ENCODE assay signal across 16 mouse cellular contexts in the genomic region with DNA sequence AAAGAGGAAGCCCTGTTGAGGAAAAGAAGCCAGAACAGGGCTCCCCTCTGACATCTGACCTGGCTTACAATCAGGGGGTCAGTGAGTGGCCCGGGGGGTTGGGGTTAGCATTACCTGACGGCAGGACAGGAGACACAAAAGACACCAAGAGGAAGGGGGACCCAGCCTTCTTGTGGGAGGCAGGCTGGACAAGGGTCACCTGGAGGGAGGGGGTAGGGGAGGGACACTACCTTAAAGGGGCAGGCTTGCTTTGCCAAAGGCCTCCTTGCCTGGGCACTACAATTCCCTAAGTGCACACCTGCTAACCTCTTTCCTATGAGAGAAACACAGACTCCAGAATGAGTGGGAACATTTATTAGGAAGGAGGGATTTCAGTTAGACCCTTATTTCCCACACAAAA. TPM values are rescaled to one million over a fixed set of nuclear protein-coding genes. Genes with fewer than 3 reads are reported as not detected.
DNase-seq lines count a peak whose midpoint lies in the region; ATAC-seq and TF ChIP-seq lines count a peak whose summit lies in the region.
"Had no signal": no experiment of that assay in that cellular context is flagged by ENCODE, and none has a peak within 500 bp of the region (broad histone marks: within the 10 kb centered on the region; RNA-seq: fewer than 3 reads in every experiment).

A gene (minus strand): TSS at position 174 of the 400 bp plus-strand sequence.

- no peak for ATAC-seq in hindbrain, embryonic 12.5 days (ENCODE audit: low FRiP score)
- no peak for ATAC-seq in hindbrain, postnatal 0 days
- ATAC-seq in embryonic facial prominence, embryonic 14.5 days (ENCODE audit: low read depth) = no peak
- no peak for ATAC-seq in kidney, embryonic 16.5 days (ENCODE audit: low FRiP score, low TSS enrichment)
- peak; percentile 37; the same call in 1 of the 2 replicates for ATAC-seq in liver, embryonic 15.5 days (ENCODE audit: insufficient read depth)
- ATAC-seq in forebrain, postnatal 0 days = no peak

- H3K4me3 ChIP-seq in hindbrain, embryonic 12.5 days = no peak within 1 kb of the TSS
- no peak within 1 kb of the TSS for H3K4me3 ChIP-seq in hindbrain, postnatal 0 days (ENCODE audit: low read length)
- H3K4me3 ChIP-seq in embryonic facial prominence, embryonic 14.5 days (ENCODE audit: low read depth, low read length) = no peak within 1 kb of the TSS
- peak within 1 kb of the TSS; percentile 25 for H3K4me3 ChIP-seq in kidney, embryonic 16.5 days (ENCODE audit: low read length)
- H3K4me3 ChIP-seq in liver, embryonic 15.5 days (replicated peaks) = peak within 1 kb of the TSS; percentile 34
- no peak within 1 kb of the TSS for H3K4me3 ChIP-seq in forebrain, postnatal 0 days (ENCODE audit: low read depth, low read length)
- H3K4me3 ChIP-seq: forebrain, embryonic 12.5 days; heart, embryonic 15.5 days had no signal

- 15% methylated on average over 2 of the region's 2 CpGs for WGBS in hindbrain, embryonic 12.5 days
- 17% methylated on average over 2 of the region's 2 CpGs for WGBS in hindbrain, postnatal 0 days
- 25% methylated on average over 2 of the region's 2 CpGs for WGBS in embryonic facial prominence, embryonic 14.5 days
- 7% methylated on average over 2 of the region's 2 CpGs for WGBS in kidney, embryonic 16.5 days
- 50% methylated on average over 2 of the region's 2 CpGs for WGBS in liver, embryonic 15.5 days (ENCODE audit: insufficient replicate concordance)
- WGBS in forebrain, postnatal 0 days = 15% methylated on average over 2 of the region's 2 CpGs

- H3K27me3 ChIP-seq in hindbrain, embryonic 12.5 days = no peaks in the 10 kb centered on the region
- no peaks in the 10 kb centered on the region for H3K27me3 ChIP-seq in hindbrain, postnatal 0 days (ENCODE audit: insufficient read depth, low read length)
- H3K27me3 ChIP-seq in embryonic facial prominence, embryonic 14.5 days (replicated peaks; ENCODE audit: control insufficient read depth, insufficient read depth, low read length) = no peaks in the 10 kb centered on the region
- H3K27me3 ChIP-seq in kidney, embryonic 16.5 days (ENCODE audit: insufficient read depth, low read length) = no peaks in the 10 kb centered on the region
- no peaks in the 10 kb centered on the region for H3K27me3 ChIP-seq in liver, embryonic 15.5 days
- H3K27me3 ChIP-seq in forebrain, postnatal 0 days (ENCODE audit: insufficient read depth, low read length) = no peaks in the 10 kb centered on the region
- H3K27me3 ChIP-seq: forebrain, embryonic 12.5 days; heart, embryonic 15.5 days had no signal

- H3K4me2 ChIP-seq in hindbrain, embryonic 12.5 days (replicated peaks) = no peak within 1 kb of the TSS
- no peak within 1 kb of the TSS for H3K4me2 ChIP-seq in hindbrain, postnatal 0 days (ENCODE audit: low read depth, low read length)
- no peak within 1 kb of the TSS for H3K4me2 ChIP-seq in embryonic facial prominence, embryonic 14.5 days (ENCODE audit: low read depth, low read length)
- H3K4me2 ChIP-seq in kidney, embryonic 16.5 days (replicated peaks; ENCODE audit: low read depth, low read length) = peak within 1 kb of the TSS; percentile 31
- peak within 1 kb of the TSS; percentile 47 for H3K4me2 ChIP-seq in liver, embryonic 15.5 days
- H3K4me2 ChIP-seq in forebrain, postnatal 0 days (ENCODE audit: low read depth) = no peak within 1 kb of the TSS
- H3K4me2 ChIP-seq: forebrain, embryonic 12.5 days; heart, embryonic 15.5 days had no signal

- no peak within 1 kb of the TSS for H3K27ac ChIP-seq in hindbrain, embryonic 12.5 days
- H3K27ac ChIP-seq in hindbrain, postnatal 0 days = no peak within 1 kb of the TSS
- no peak within 1 kb of the TSS for H3K27ac ChIP-seq in embryonic facial prominence, embryonic 14.5 days (replicated peaks; ENCODE audit: low read depth, low read length)
- peak within 1 kb of the TSS; percentile 59 for H3K27ac ChIP-seq in kidney, embryonic 16.5 days (ENCODE audit: low read length)
- H3K27ac ChIP-seq in liver, embryonic 15.5 days (replicated peaks) = no peak within 1 kb of the TSS
- H3K27ac ChIP-seq in forebrain, postnatal 0 days (ENCODE audit: low read depth, low read length) = no peak within 1 kb of the TSS
- H3K27ac ChIP-seq: forebrain, embryonic 12.5 days; heart, embryonic 15.5 days had no signal

- TF ChIP-seq CTCF in hindbrain, postnatal 0 days (IDR thresholded peaks at IDR 0.05; ENCODE audit: low read depth) = no peak
- TF ChIP-seq CTCF in forebrain, postnatal 0 days (IDR thresholded peaks at IDR 0.05; ENCODE audit: low read depth) = no peak

- H3K9ac ChIP-seq in hindbrain, embryonic 12.5 days = 0 out of 2 replicates have a peak within 1 kb of the TSS, but pooled peaks have one; percentile 8
- H3K9ac ChIP-seq in hindbrain, postnatal 0 days (replicated peaks; ENCODE audit: low read length) = no peak within 1 kb of the TSS
- H3K9ac ChIP-seq in embryonic facial prominence, embryonic 14.5 days (ENCODE audit: low read depth, low read length) = 0 out of 2 replicates have a peak within 1 kb of the TSS, but pooled peaks have one; percentile 14
- peak within 1 kb of the TSS; percentile 25 for H3K9ac ChIP-seq in kidney, embryonic 16.5 days (replicated peaks; ENCODE audit: low read length)
- no peak within 1 kb of the TSS for H3K9ac ChIP-seq in liver, embryonic 15.5 days
- H3K9ac ChIP-seq in forebrain, postnatal 0 days = no peak within 1 kb of the TSS
- H3K9ac ChIP-seq: forebrain, embryonic 12.5 days; heart, embryonic 15.5 days had no signal

- peaks cover 16% of the 10 kb centered on the region; the same call in 1 of the 2 replicates for H3K4me1 ChIP-seq in hindbrain, embryonic 12.5 days
- H3K4me1 ChIP-seq in hindbrain, postnatal 0 days (ENCODE audit: insufficient read depth, low read length) = no peaks in the 10 kb centered on the region
- no peaks in the 10 kb centered on the region for H3K4me1 ChIP-seq in embryonic facial prominence, embryonic 14.5 days (ENCODE audit: control insufficient read depth, insufficient read depth, low read length)
- H3K4me1 ChIP-seq in kidney, embryonic 16.5 days (ENCODE audit: insufficient read depth, low read length) = peaks cover 10% of the 10 kb centered on the region
- peaks cover 17% of the 10 kb centered on the region for H3K4me1 ChIP-seq in liver, embryonic 15.5 days (replicated peaks)
- no peaks in the 10 kb centered on the region for H3K4me1 ChIP-seq in forebrain, postnatal 0 days (ENCODE audit: insufficient read depth)
- H3K4me1 ChIP-seq: heart, embryonic 15.5 days had no signal

- no peak for DNase-seq in hindbrain, postnatal 0 days (ENCODE audit: low spot score)
- DNase-seq in embryonic facial prominence, embryonic 14.5 days (ENCODE audit: low spot score) = no peak
- no peak for DNase-seq in adrenal gland, adult 18-20 months (ENCODE audit: low spot score in 2 of 2)
- DNase-seq in forebrain, postnatal 0 days = no peak
- DNase-seq in Muller cell, postnatal 12 days (ENCODE audit: inconsistent ontology term) = no peak
- DNase-seq: adrenal gland, adult 2 months; embryo, embryonic 11 days; gastrocnemius, postnatal 25 days; lung, adult 18-20 months; thymus, postnatal 25 days had no signal

- no peaks in the 10 kb centered on the region for H3K9me3 ChIP-seq in hindbrain, embryonic 12.5 days (replicated peaks)
- H3K9me3 ChIP-seq in hindbrain, postnatal 0 days (ENCODE audit: low read length) = no peaks in the 10 kb centered on the region
- H3K9me3 ChIP-seq in embryonic facial prominence, embryonic 14.5 days (ENCODE audit: control insufficient read depth, low read length) = no peaks in the 10 kb centered on the region
- no peaks in the 10 kb centered on the region for H3K9me3 ChIP-seq in kidney, embryonic 16.5 days (ENCODE audit: low read length)
- no peaks in the 10 kb centered on the region for H3K9me3 ChIP-seq in liver, embryonic 15.5 days (replicated peaks)
- no peaks in the 10 kb centered on the region for H3K9me3 ChIP-seq in forebrain, postnatal 0 days (ENCODE audit: low read length)
- H3K9me3 ChIP-seq: forebrain, embryonic 12.5 days; heart, embryonic 15.5 days had no signal

- peaks cover 21% of the 10 kb centered on the region for H3K36me3 ChIP-seq in hindbrain, embryonic 12.5 days
- H3K36me3 ChIP-seq in hindbrain, postnatal 0 days (ENCODE audit: insufficient read depth, low read length) = peaks cover 3% of the 10 kb centered on the region; the same call in 1 of the 2 replicates
- H3K36me3 ChIP-seq in embryonic facial prominence, embryonic 14.5 days (ENCODE audit: control insufficient read depth, insufficient read depth, low read length) = peaks cover 17% of the 10 kb centered on the region
- H3K36me3 ChIP-seq in kidney, embryonic 16.5 days (ENCODE audit: insufficient read depth, low read length) = peaks cover 12% of the 10 kb centered on the region; the same call in 1 of the 2 replicates
- H3K36me3 ChIP-seq in liver, embryonic 15.5 days (replicated peaks) = peaks cover 7% of the 10 kb centered on the region; the same call in 1 of the 2 replicates
- peaks cover 8% of the 10 kb centered on the region for H3K36me3 ChIP-seq in forebrain, postnatal 0 days (ENCODE audit: insufficient read depth)
- H3K36me3 ChIP-seq: heart, embryonic 15.5 days had no signal

RNA-seq across cellular contexts. Expression of the gene that starts here (rescaled TPM):
- polyA plus RNA-seq in hindbrain, embryonic 12.5 days (2016; fragmentation: Nextera tagmentation; extraction: Ambion mirVana) = 0.43 TPM in 1 of 2 replicates, not detected in the other
- 0.58 and 2.3 TPM in 2 replicates for total RNA-seq in hindbrain, postnatal 0 days (2014; rRNA removed)
- 0.55 and 0.66 TPM in 2 replicates for polyA plus RNA-seq in hindbrain, postnatal 0 days (2015; fragmentation: Nextera tagmentation; extraction: Ambion mirVana)
- polyA plus RNA-seq in embryonic facial prominence, embryonic 14.5 days (2014; fragmentation: Nextera tagmentation; extraction: Ambion mirVana) = 0.11 and 0.13 TPM in 2 replicates
- polyA plus RNA-seq in kidney, embryonic 16.5 days (2015; fragmentation: Nextera tagmentation; extraction: Ambion mirVana) = 69.0 and 75.1 TPM in 2 replicates
- 69.9 and 90.8 TPM in 2 replicates for polyA plus RNA-seq in liver, embryonic 15.5 days (2015; fragmentation: Nextera tagmentation; extraction: Ambion mirVana)
- total RNA-seq in adrenal gland, adult 18-20 months (2021) = under 1 TPM in 1 of 2 experiments, not detected in 1; 0.16 TPM
- 0.24 and 0.69 TPM in 2 replicates for total RNA-seq in forebrain, postnatal 0 days (2014; rRNA removed)
- polyA plus RNA-seq in forebrain, postnatal 0 days (2015; fragmentation: Nextera tagmentation; extraction: Ambion mirVana) = 0.10 and 0.42 TPM in 2 replicates
- total RNA-seq: adrenal gland, adult 2 months; gastrocnemius, postnatal 25 days had no signal
- polyA plus RNA-seq: adrenal gland, adult 2 months; C2C12; forebrain, embryonic 12.5 days had no signal

Comparison
In these comparisons a context has a peak if more than half of its experiments do, and no peak if none do; other contexts are left out.
1. RNA of the gene that starts here (polyA plus RNA-seq): 69.0 to 75.1 TPM in kidney, embryonic 16.5 days and 69.9 to 90.8 TPM in liver, embryonic 15.5 days; 0.55 to 0.66 TPM in hindbrain, postnatal 0 days, 0.43 TPM in hindbrain, embryonic 12.5 days, 0.11 to 0.13 TPM in embryonic facial prominence, embryonic 14.5 days and 0.10 to 0.42 TPM in forebrain, postnatal 0 days; every median in the first group is over 10 times any median in the second.
2. H3K9ac ChIP-seq: peak in hindbrain, embryonic 12.5 days (single experiment), embryonic facial prominence, embryonic 14.5 days (single experiment) and kidney, embryonic 16.5 days (single experiment); none in hindbrain, postnatal 0 days (single experiment), liver, embryonic 15.5 days (single experiment) and forebrain, postnatal 0 days (single experiment).
3. H3K4me2 ChIP-seq: peak in kidney, embryonic 16.5 days (single experiment) and liver, embryonic 15.5 days (single experiment); none in hindbrain, embryonic 12.5 days (single experiment), hindbrain, postnatal 0 days (single experiment), embryonic facial prominence, embryonic 14.5 days (single experiment) and forebrain, postnatal 0 days (single experiment).
4. H3K4me3 ChIP-seq: peak in kidney, embryonic 16.5 days (single experiment) and liver, embryonic 15.5 days (single experiment); none in hindbrain, embryonic 12.5 days (single experiment), hindbrain, postnatal 0 days (single experiment), embryonic facial prominence, embryonic 14.5 days (single experiment) and forebrain, postnatal 0 days (single experiment).